In the genomic region with DNA sequence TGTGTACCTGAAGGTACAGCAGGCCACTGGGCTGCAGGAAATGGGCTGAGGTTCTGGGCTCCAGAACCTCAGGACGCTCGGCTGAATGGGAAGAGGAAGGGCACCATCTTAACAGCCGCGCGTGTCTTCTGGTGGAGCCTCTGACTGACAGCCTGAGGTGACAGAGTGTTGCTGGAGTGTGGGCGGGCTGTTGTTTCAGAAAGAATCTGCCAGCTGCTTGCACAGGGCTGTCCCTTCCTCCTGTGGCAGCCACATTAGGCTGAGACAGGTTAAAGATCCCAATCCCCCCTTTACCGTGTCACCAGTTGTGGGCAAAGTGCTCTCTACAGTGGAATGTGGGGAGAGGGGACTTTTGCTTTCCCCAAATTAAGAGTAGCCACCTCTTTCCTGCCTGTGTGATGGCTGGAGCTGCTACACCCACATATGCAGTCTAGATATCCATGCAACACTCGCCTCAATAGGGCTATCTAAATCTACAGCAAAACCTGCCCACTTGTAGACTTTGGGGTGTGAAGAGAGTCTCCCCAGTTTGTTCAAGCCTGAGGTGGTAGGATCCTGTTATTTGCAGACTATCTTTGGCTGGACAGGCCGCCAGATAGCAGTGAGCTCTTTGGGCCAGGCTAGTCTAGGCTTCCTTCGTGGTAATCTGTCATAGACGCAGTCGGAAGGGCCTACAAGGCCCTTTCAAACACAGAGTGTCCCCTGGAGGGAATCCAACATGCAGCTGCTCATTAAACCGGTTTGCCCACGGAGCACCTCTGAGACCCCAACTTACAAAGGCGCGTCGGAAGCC, we compare ENCODE assay signal across 8 mouse cellular contexts. TPM values are rescaled to one million over a fixed set of nuclear protein-coding genes. Genes with fewer than 3 reads are reported as not detected.
DNase-seq lines count a peak whose midpoint lies in the region; ATAC-seq lines count a peak whose summit lies in the region.

No protein-coding gene starts in this region.

- peaks cover 7% of the 10 kb centered on the region; the same call in 1 of the 2 replicates for H3K27me3 ChIP-seq in hindbrain, embryonic 11.5 days (ENCODE audit: control insufficient read depth, insufficient read depth, low read length)
- peaks cover 38% of the 10 kb centered on the region for H3K27me3 ChIP-seq in limb, embryonic 15.5 days
- peaks cover 16% of the 10 kb centered on the region for H3K27me3 ChIP-seq in neural tube, embryonic 15.5 days (replicated peaks)

- WGBS in hindbrain, embryonic 11.5 days = 35% methylated on average over 17 of the region's 17 CpGs
- WGBS in limb, embryonic 15.5 days = 37% methylated on average over 17 of the region's 17 CpGs
- WGBS in neural tube, embryonic 15.5 days = 37% methylated on average over 17 of the region's 17 CpGs

- H3K4me3 ChIP-seq in hindbrain, embryonic 11.5 days (ENCODE audit: low read depth, low read length) = no peak overlapping the region; the same call in 1 of the 2 replicates
- H3K4me3 ChIP-seq in limb, embryonic 15.5 days = peak overlapping the region; percentile 37
- H3K4me3 ChIP-seq in neural tube, embryonic 15.5 days (replicated peaks) = peak overlapping the region; percentile 39

- H3K4me2 ChIP-seq in hindbrain, embryonic 11.5 days (replicated peaks; ENCODE audit: low read depth, low read length) = peak overlapping the region; percentile 54
- peak overlapping the region; percentile 52 for H3K4me2 ChIP-seq in limb, embryonic 15.5 days
- peak overlapping the region; percentile 70 for H3K4me2 ChIP-seq in neural tube, embryonic 15.5 days

- no peak overlapping the region for H3K27ac ChIP-seq in hindbrain, embryonic 11.5 days (ENCODE audit: low read depth, low read length)
- no peak overlapping the region for H3K27ac ChIP-seq in limb, embryonic 15.5 days
- no peak overlapping the region; the same call in 1 of the 2 replicates for H3K27ac ChIP-seq in neural tube, embryonic 15.5 days (replicated peaks)

- no peaks in the 10 kb centered on the region; the same call in 1 of the 2 replicates for H3K36me3 ChIP-seq in hindbrain, embryonic 11.5 days (ENCODE audit: control insufficient read depth, insufficient read depth, low read length)
- H3K36me3 ChIP-seq in limb, embryonic 15.5 days = peaks cover 20% of the 10 kb centered on the region
- H3K36me3 ChIP-seq in neural tube, embryonic 15.5 days = peaks cover 25% of the 10 kb centered on the region

- no peak for ATAC-seq in hindbrain, embryonic 11.5 days (ENCODE audit: low FRiP score)
- no peak for ATAC-seq in limb, embryonic 15.5 days (ENCODE audit: insufficient number of reproducible peaks, low FRiP score, low TSS enrichment, low read depth)
- ATAC-seq in neural tube, embryonic 15.5 days (ENCODE audit: low FRiP score) = no peak

- peak; percentile 41 to 58 for DNase-seq in left cerebral cortex, adult 18-20 months (ENCODE audit: low spot score in 2 of 2)
- no peak for DNase-seq in left cerebral cortex, adult 11 months (ENCODE audit: low spot score)
- DNase-seq in c-Kit-positive CD71-positive TER-119-positive erythroid progenitor cells, embryonic 14.5 days (ENCODE audit: low spot score) = peak; percentile 67
- DNase-seq in hindbrain, embryonic 11.5 days (ENCODE audit: low spot score) = peak; percentile 7
- no peak for DNase-seq in urinary bladder, postnatal 4 days (ENCODE audit: low spot score in 2 of 2)
- DNase-seq in T-cell, adult 2 months (ENCODE audit: low spot score) = no peak

- H3K4me1 ChIP-seq in hindbrain, embryonic 11.5 days (replicated peaks; ENCODE audit: control insufficient read depth, insufficient read depth, low read length) = peaks cover 6% of the 10 kb centered on the region; the same call in 1 of the 2 replicates
- peaks cover 32% of the 10 kb centered on the region for H3K4me1 ChIP-seq in limb, embryonic 15.5 days
- peaks cover 34% of the 10 kb centered on the region for H3K4me1 ChIP-seq in neural tube, embryonic 15.5 days

- H3K9me3 ChIP-seq in hindbrain, embryonic 11.5 days (ENCODE audit: control insufficient read depth, low read length) = no peaks in the 10 kb centered on the region
- H3K9me3 ChIP-seq in limb, embryonic 15.5 days = no peaks in the 10 kb centered on the region
- H3K9me3 ChIP-seq in neural tube, embryonic 15.5 days (replicated peaks) = no peaks in the 10 kb centered on the region

- H3K9ac ChIP-seq in hindbrain, embryonic 11.5 days (ENCODE audit: low read depth, low read length) = no peak overlapping the region; the same call in 1 of the 2 replicates
- no peak overlapping the region for H3K9ac ChIP-seq in limb, embryonic 15.5 days
- H3K9ac ChIP-seq in neural tube, embryonic 15.5 days (replicated peaks) = peak overlapping the region; percentile 38

RNA-seq across cellular contexts. Expression of a gene that starts 1.1 kb away (rescaled TPM):
- 10 to 100 TPM; 10.0 to 15.0 TPM for total RNA-seq in left cerebral cortex, adult 18-20 months (2021)
- 9.7 and 9.8 TPM in 2 replicates for polyA plus RNA-seq in hindbrain, embryonic 11.5 days (2014; fragmentation: Nextera tagmentation; extraction: Ambion mirVana)
- polyA plus RNA-seq in limb, embryonic 15.5 days (2015; fragmentation: Nextera tagmentation; extraction: Ambion mirVana) = 17.6 and 24.6 TPM in 2 replicates
- 18.3 and 21.1 TPM in 2 replicates for polyA plus RNA-seq in neural tube, embryonic 15.5 days (2015; fragmentation: Nextera tagmentation; extraction: Ambion mirVana)

RNA-seq across cellular contexts. Expression of a gene that starts 13.4 kb away (rescaled TPM):
- total RNA-seq in left cerebral cortex, adult 18-20 months (2021) = 10 to 100 TPM; 59.7 to 69.2 TPM
- 11.8 and 14.2 TPM in 2 replicates for polyA plus RNA-seq in hindbrain, embryonic 11.5 days (2014; fragmentation: Nextera tagmentation; extraction: Ambion mirVana)
- polyA plus RNA-seq in limb, embryonic 15.5 days (2015; fragmentation: Nextera tagmentation; extraction: Ambion mirVana) = 14.7 and 17.1 TPM in 2 replicates
- polyA plus RNA-seq in neural tube, embryonic 15.5 days (2015; fragmentation: Nextera tagmentation; extraction: Ambion mirVana) = 19.2 and 20.5 TPM in 2 replicates

RNA-seq across cellular contexts. Expression of a gene that starts 17.6 kb away (rescaled TPM):
- not detected for total RNA-seq in left cerebral cortex, adult 18-20 months (2021)
- polyA plus RNA-seq in hindbrain, embryonic 11.5 days (2014; fragmentation: Nextera tagmentation; extraction: Ambion mirVana) = not detected in 2 replicates
- polyA plus RNA-seq in limb, embryonic 15.5 days (2015; fragmentation: Nextera tagmentation; extraction: Ambion mirVana) = not detected in 2 replicates
- not detected in 2 replicates for polyA plus RNA-seq in neural tube, embryonic 15.5 days (2015; fragmentation: Nextera tagmentation; extraction: Ambion mirVana)

RNA-seq across cellular contexts. Expression of a gene that starts 49.9 kb away (rescaled TPM):
- total RNA-seq in left cerebral cortex, adult 18-20 months (2021) = 10 to 100 TPM; 33.2 to 33.9 TPM
- 16.8 and 19.7 TPM in 2 replicates for polyA plus RNA-seq in hindbrain, embryonic 11.5 days (2014; fragmentation: Nextera tagmentation; extraction: Ambion mirVana)
- 13.7 and 16.1 TPM in 2 replicates for polyA plus RNA-seq in limb, embryonic 15.5 days (2015; fragmentation: Nextera tagmentation; extraction: Ambion mirVana)
- polyA plus RNA-seq in neural tube, embryonic 15.5 days (2015; fragmentation: Nextera tagmentation; extraction: Ambion mirVana) = 15.6 and 17.5 TPM in 2 replicates

RNA-seq across cellular contexts. Expression of a gene that starts 50.0 kb away (rescaled TPM):
- total RNA-seq in left cerebral cortex, adult 18-20 months (2021) = 10 to 100 TPM; 12.7 to 14.8 TPM
- 10.7 and 11.4 TPM in 2 replicates for polyA plus RNA-seq in hindbrain, embryonic 11.5 days (2014; fragmentation: Nextera tagmentation; extraction: Ambion mirVana)
- 11.4 and 12.6 TPM in 2 replicates for polyA plus RNA-seq in limb, embryonic 15.5 days (2015; fragmentation: Nextera tagmentation; extraction: Ambion mirVana)
- 11.3 and 12.6 TPM in 2 replicates for polyA plus RNA-seq in neural tube, embryonic 15.5 days (2015; fragmentation: Nextera tagmentation; extraction: Ambion mirVana)

Comparison
In these comparisons a context has a peak if more than half of its experiments do, and no peak if none do; other contexts are left out.
1. DNase-seq: peak in left cerebral cortex, adult 18-20 months (2 of 2), c-Kit-positive CD71-positive TER-119-positive erythroid progenitor cells, embryonic 14.5 days (single experiment) and hindbrain, embryonic 11.5 days (single experiment); none in left cerebral cortex, adult 11 months (single experiment), urinary bladder, postnatal 4 days (0 of 2) and T-cell, adult 2 months (single experiment).
2. Peak in every context shown above with its lines, with median percentiles within 50 percentile points of each other: H3K4me2 ChIP-seq.